Mouse (Mus musculus) hindbrain, embryonic 10.5 days (tissue): ENCODE data around the gene Des. TPM values are rescaled to one million over a fixed set of nuclear protein-coding genes. Genes with fewer than 3 reads are reported as not detected.

Experiments
- polyA plus RNA-seq: library from polyadenylated mRNA; unstranded; fragments of >200 nt; fragmentation: Nextera tagmentation; extraction: Ambion mirVana; gene quantifications from 2 replicates; pipeline ENCODE4 v1.2.1, GENCODE M21; 2016

Gene Des
- polyA plus RNA-seq, 1 experiment from 2014 or later = 4.5 TPM

Other genes starting within 250 kb of the Des start
- 14.1 and 14.7 TPM in 2 replicates for gene Nhej1, start 235.1 kb upstream of the Des start, polyA plus RNA-seq
- not detected in 2 replicates for gene Slc23a3, start 226.4 kb upstream of the Des start, polyA plus RNA-seq
- gene Cnppd1, start 217.6 kb upstream of the Des start, polyA plus RNA-seq = 53.5 and 67.2 TPM in 2 replicates
- 46.0 and 63.4 TPM in 2 replicates for gene Retreg2, start 217.6 kb upstream of the Des start, polyA plus RNA-seq
- 38.0 and 43.8 TPM in 2 replicates for gene Zfand2b, start 191.7 kb upstream of the Des start, polyA plus RNA-seq
- 32.6 and 35.7 TPM in 2 replicates for gene Abcb6, start 179.9 kb upstream of the Des start, polyA plus RNA-seq
- gene Ankzf1, start 168.2 kb upstream of the Des start, polyA plus RNA-seq = 21.6 and 23.8 TPM in 2 replicates
- gene Atg9a, start 168.1 kb upstream of the Des start, polyA plus RNA-seq = 23.1 and 32.1 TPM in 2 replicates
- gene Glb1l, start 149.5 kb upstream of the Des start, polyA plus RNA-seq = 14.5 and 19.9 TPM in 2 replicates
- 143 and 153 TPM in 2 replicates for gene Stk16, start 149.5 kb upstream of the Des start, polyA plus RNA-seq
- gene Tuba4a, start 140.5 kb upstream of the Des start, polyA plus RNA-seq = 10.8 and 19.4 TPM in 2 replicates
- not detected in 2 replicates for gene A630095N17Rik, start 128.2 kb upstream of the Des start, polyA plus RNA-seq
- gene Dnajb2, start 123.9 kb upstream of the Des start, polyA plus RNA-seq = 28.9 and 37.5 TPM in 2 replicates
- gene Ptprn, start 95.8 kb upstream of the Des start, polyA plus RNA-seq = 3.9 and 7.9 TPM in 2 replicates
- 7.5 and 22.3 TPM in 2 replicates for gene Resp18, start 81.9 kb upstream of the Des start, polyA plus RNA-seq
- 154 and 199 TPM in 2 replicates for gene Dnpep, start 42.3 kb upstream of the Des start, polyA plus RNA-seq
- 19.0 and 20.2 TPM in 2 replicates for gene Speg, start 15.0 kb downstream of the Des start, polyA plus RNA-seq
- gene Gmppa, start 75.6 kb downstream of the Des start, polyA plus RNA-seq = 62.3 and 91.2 TPM in 2 replicates
- 3.8 and 9.3 TPM in 2 replicates for gene Asic4, start 90.1 kb downstream of the Des start, polyA plus RNA-seq
- gene Chpf, start 119.0 kb downstream of the Des start, polyA plus RNA-seq = 25.1 and 29.8 TPM in 2 replicates
- gene Tmem198, start 119.2 kb downstream of the Des start, polyA plus RNA-seq = 8.6 and 20.4 TPM in 2 replicates
- 37.9 and 44.2 TPM in 2 replicates for gene Obsl1, start 146.1 kb downstream of the Des start, polyA plus RNA-seq
- gene Inha, start 146.7 kb downstream of the Des start, polyA plus RNA-seq = 2.7 TPM in 2 replicates
- gene Stk11ip, start 161.2 kb downstream of the Des start, polyA plus RNA-seq = 29.6 and 30.0 TPM in 2 replicates
- 13.2 and 19.8 TPM in 2 replicates for gene Slc4a3, start 185.9 kb downstream of the Des start, polyA plus RNA-seq